Mouse (Mus musculus) myocyte (in vitro differentiated cells): ENCODE data around the gene Lax1.

Experiments used
- CEBPB ChIP-seq: IDR thresholded peaks from 2 replicates; pipeline ENCODE4 v1.6.1; 2011; ENCODE audit warnings: mild to moderate bottlenecking, moderate library complexity; ENCODE audit not compliant: poor library complexity, insufficient read depth, severe bottlenecking
- E2F4 ChIP-seq: IDR thresholded peaks from one replicate; pipeline ENCODE4 v1.6.1; 2011; ENCODE audit warnings: mild to moderate bottlenecking, control low read depth, moderate library complexity; ENCODE audit not compliant: insufficient read depth
- MYOD1 ChIP-seq, 3 experiments: IDR thresholded peaks; one replicate each; pipeline ENCODE4 v1.6.1; 2011; ENCODE audit warnings: control low read depth in 2 of 3, low read depth in 2 of 3, mild to moderate bottlenecking in 2 of 3, moderate library complexity in 1 of 3; ENCODE audit not compliant: insufficient read length in 2 of 3, control insufficient read depth in 1 of 3
- MYOG ChIP-seq, 3 experiments: IDR thresholded peaks; one replicate each; pipeline ENCODE4 v1.6.1; 2011; ENCODE audit warnings: control low read depth in 2 of 3, low read depth in 2 of 3, mild to moderate bottlenecking in 2 of 3; ENCODE audit not compliant: insufficient read length in 2 of 3, control insufficient read depth in 1 of 3, insufficient read depth in 1 of 3
- POLR2A ChIP-seq: IDR thresholded peaks from one replicate; pipeline ENCODE4 v1.6.1; 2011; ENCODE audit warnings: low read depth, mild to moderate bottlenecking, control low read depth, moderate library complexity; ENCODE audit not compliant: insufficient read length
- POLR2AphosphoS2 ChIP-seq: IDR thresholded peaks from one replicate; pipeline ENCODE4 v1.6.1; 2011; ENCODE audit warnings: low read depth, control low read depth; ENCODE audit not compliant: insufficient read length
- REST ChIP-seq: IDR thresholded peaks from one replicate; pipeline ENCODE4 v1.6.1; 2011; ENCODE audit warnings: mild to moderate bottlenecking, control low read depth, moderate library complexity; ENCODE audit not compliant: insufficient read depth, insufficient read length

GRCm38 (mm10) chr1:133713009-133713370 lies 23.1 kb upstream of the Lax1 start:
- TF ChIP-seq CEBPB = no peak
- TF ChIP-seq REST = no peak
- TF ChIP-seq POLR2A = no peak
- no peak for TF ChIP-seq MYOD1 (IDR thresholded peaks at IDR 0.05; ENCODE audit: control insufficient read depth in 1 of 3, insufficient read length in 2 of 3, low read depth in 2 of 3)
- no peak for TF ChIP-seq POLR2AphosphoS2
- TF ChIP-seq MYOG (IDR thresholded peaks at IDR 0.05; ENCODE audit: control insufficient read depth in 1 of 3, insufficient read depth in 1 of 3, insufficient read length in 2 of 3, low read depth in 2 of 3) = no peak
- no peak for TF ChIP-seq E2F4
